Mouse (Mus musculus) liver, embryonic 14.5 days (tissue): ENCODE results near the gene Camk2d.

Source experiments
- CTCF ChIP-seq: IDR thresholded peaks from 2 replicates; pipeline ENCODE4 v1.5.1; 2016; ENCODE audit warnings: antibody characterized with exemption, low read depth, control low read depth
- EP300 ChIP-seq: IDR thresholded peaks from 2 replicates; pipeline ENCODE4 v1.6.1; 2016; ENCODE audit warnings: antibody characterized with exemption, low read depth

- TF ChIP-seq CTCF = no peak
- TF ChIP-seq EP300 = no peak
Measured at GRCm38 (mm10) chr3:126595456-126595855, 646 bp upstream of the Camk2d start.
